Mouse (Mus musculus): ENCODE data around the gene Oip5. TPM values are rescaled to one million over a fixed set of nuclear protein-coding genes. Genes with fewer than 3 reads are reported as not detected.
"Not testable (repeated sequence)": the region's sequence is repeated elsewhere in the genome, so short reads cannot be mapped to it uniquely, and the experiment has no call there.

Gene Oip5
- polyA plus RNA-seq (2015; fragmentation: Nextera tagmentation; extraction: Ambion mirVana): 3.1 and 4.6 TPM in 2 replicates

- peak within 1 kb of the TSS; percentile 39; the same call in 1 of the 2 replicates for H3K9ac ChIP-seq
- peak; percentile 100 for ATAC-seq (replicated peaks)
- under 1% methylated on average over 55 of the region's 55 CpGs for WGBS
These were observed at the start of gene Oip5, which contains the start of gene Nusap1 for GRCm38 (mm10) chr2:119618199-119618982. Gene Oip5 (minus strand): TSS chr2:119618469. Gene Nusap1 (plus strand): TSS chr2:119618298.

DNA sequence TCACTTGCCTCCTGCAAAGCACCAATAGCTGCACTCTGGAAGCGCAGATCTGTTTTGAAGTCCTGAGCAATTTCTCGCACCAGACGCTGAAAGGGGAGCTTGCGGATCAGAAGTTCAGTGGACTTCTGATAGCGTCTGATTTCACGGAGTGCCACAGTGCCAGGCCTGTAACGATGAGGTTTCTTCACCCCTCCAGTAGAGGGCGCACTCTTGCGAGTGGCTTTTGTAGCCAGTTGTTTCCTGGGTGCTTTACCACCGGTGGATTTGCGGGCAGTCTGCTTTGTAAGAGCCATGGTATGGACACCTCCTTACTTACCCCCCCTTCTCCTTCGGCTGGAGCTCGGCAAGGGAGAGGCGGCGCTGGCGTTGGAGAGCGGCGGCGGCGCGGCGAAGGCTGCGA, 47.5 kb upstream of the Oip5 start:
- not testable (repeated sequence) for ATAC-seq (replicated peaks); H3K27me3 ChIP-seq (replicated peaks)
- 70% methylated on average over 22 of the region's 23 CpGs for WGBS

More at GRCm38 (mm10) chr2:119618199-119618982, at the start of gene Oip5, which contains the start of gene Nusap1:
- H3K4me2 ChIP-seq: peak within 1 kb of the TSS; percentile 100
- no peaks in the 10 kb centered on the region for H3K27me3 ChIP-seq (replicated peaks)
- no peaks in the 10 kb centered on the region for H3K36me3 ChIP-seq (replicated peaks)
- peak within 1 kb of the TSS; percentile 86 for H3K4me3 ChIP-seq
- no peak within 1 kb of the TSS for H3K27ac ChIP-seq
- H3K9me3 ChIP-seq: no peaks in the 10 kb centered on the region
- peaks cover 23% of the 10 kb centered on the region for H3K4me1 ChIP-seq

GRCm38 (mm10) chr2:119662220-119663182, 44.2 kb upstream of the Oip5 start, which contains the start of gene Ndufaf1:
Gene Ndufaf1 (minus strand): TSS chr2:119662827.
- ATAC-seq (replicated peaks): peak; percentile 92
- Histone ChIP-seq H3K4me3 (peak within 1 kb of the TSS; percentile 84), H3K9me3 (no peaks in the 10 kb centered on the region), H3K27ac (peak within 1 kb of the TSS; percentile 57; the same call in 1 of the 2 replicates), H3K9ac (peak within 1 kb of the TSS; percentile 81), H3K36me3 (replicated peaks) (peaks cover 3% of the 10 kb centered on the region; the same call in 1 of the 2 replicates), H3K27me3 (replicated peaks) (no peaks in the 10 kb centered on the region), H3K4me2 (peak within 1 kb of the TSS; percentile 87), H3K4me1 (peaks cover 10% of the 10 kb centered on the region)
- 1% methylated on average over 44 of the region's 44 CpGs for WGBS

More for the DNA sequence above, 47.5 kb upstream of the Oip5 start:
- H3K36me3 ChIP-seq (replicated peaks); H3K9ac ChIP-seq; H3K4me2 ChIP-seq; H3K4me1 ChIP-seq; H3K27ac ChIP-seq; H3K9me3 ChIP-seq; H3K4me3 ChIP-seq: not testable (repeated sequence)

DNA sequence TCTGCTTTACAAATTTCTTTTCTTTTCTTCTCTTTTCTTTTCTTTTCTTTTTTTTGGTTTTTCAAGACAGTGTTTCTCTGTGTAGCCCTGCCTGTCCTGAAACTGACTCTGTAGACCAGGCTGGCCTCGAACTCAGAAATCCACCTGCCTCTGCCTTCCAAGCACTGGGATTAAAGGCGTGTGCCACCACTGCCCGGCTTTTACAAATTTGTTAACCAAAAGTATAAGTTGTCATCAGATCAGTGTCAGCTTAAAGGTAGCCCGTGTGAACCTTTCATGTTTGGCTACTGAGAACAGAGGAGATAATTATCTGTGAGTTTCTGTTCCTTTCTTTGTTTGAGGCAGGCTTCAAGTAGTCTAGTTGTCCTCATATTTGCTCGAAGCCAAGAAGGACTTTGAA, 26.0 kb upstream of the Oip5 start:
- H3K4me1 ChIP-seq: no peaks in the 10 kb centered on the region
- H3K9me3 ChIP-seq: no peaks in the 10 kb centered on the region
- no peaks in the 10 kb centered on the region for H3K36me3 ChIP-seq (replicated peaks)
- H3K4me2 ChIP-seq: no peak overlapping the region
- H3K27ac ChIP-seq: no peak overlapping the region
- H3K9ac ChIP-seq: no peak overlapping the region
- no peaks in the 10 kb centered on the region for H3K27me3 ChIP-seq (replicated peaks)
- no peak overlapping the region for H3K4me3 ChIP-seq
- no peak for ATAC-seq (replicated peaks)
- 95% methylated on average over 5 of the region's 5 CpGs for WGBS

GRCm38 (mm10) chr2:119641214-119641912, 23.1 kb upstream of the Oip5 start:
- no peak overlapping the region for H3K4me3 ChIP-seq

GRCm38 (mm10) chr2:119636781-119637180, 18.5 kb upstream of the Oip5 start:
- Histone ChIP-seq H3K36me3 (replicated peaks) (no peaks in the 10 kb centered on the region), H3K4me3 (no peak overlapping the region), H3K9me3 (no peaks in the 10 kb centered on the region), H3K27me3 (replicated peaks) (no peaks in the 10 kb centered on the region), H3K9ac (no peak overlapping the region), H3K27ac (no peak overlapping the region), H3K4me2 (no peak overlapping the region), H3K4me1 (no peaks in the 10 kb centered on the region)
- 79% methylated on average over 1 of the region's 1 CpGs for whole genome bisulfite sequencing
- ATAC-seq (replicated peaks): no peak

More at GRCm38 (mm10) chr2:119641214-119641912, 23.1 kb upstream of the Oip5 start:
- no peak for ATAC-seq (replicated peaks)
- Histone ChIP-seq H3K27ac (no peak overlapping the region), H3K4me1 (no peaks in the 10 kb centered on the region), H3K36me3 (replicated peaks) (no peaks in the 10 kb centered on the region), H3K4me2 (no peak overlapping the region), H3K9ac (no peak overlapping the region), H3K9me3 (no peaks in the 10 kb centered on the region), H3K27me3 (replicated peaks) (no peaks in the 10 kb centered on the region)
- 95% methylated on average over 5 of the region's 5 CpGs for WGBS

GRCm38 (mm10) chr2:119621302-119621701, 3.0 kb upstream of the Oip5 start:
- Histone ChIP-seq H3K9me3 (no peaks in the 10 kb centered on the region), H3K4me2 (no peak overlapping the region), H3K27ac (no peak overlapping the region), H3K4me3 (no peak overlapping the region), H3K27me3 (replicated peaks) (no peaks in the 10 kb centered on the region), H3K36me3 (replicated peaks) (no peaks in the 10 kb centered on the region), H3K9ac (no peak overlapping the region), H3K4me1 (peaks cover 23% of the 10 kb centered on the region)
- WGBS: 97% methylated on average over 2 of the region's 2 CpGs
- ATAC-seq (replicated peaks): no peak

DNA sequence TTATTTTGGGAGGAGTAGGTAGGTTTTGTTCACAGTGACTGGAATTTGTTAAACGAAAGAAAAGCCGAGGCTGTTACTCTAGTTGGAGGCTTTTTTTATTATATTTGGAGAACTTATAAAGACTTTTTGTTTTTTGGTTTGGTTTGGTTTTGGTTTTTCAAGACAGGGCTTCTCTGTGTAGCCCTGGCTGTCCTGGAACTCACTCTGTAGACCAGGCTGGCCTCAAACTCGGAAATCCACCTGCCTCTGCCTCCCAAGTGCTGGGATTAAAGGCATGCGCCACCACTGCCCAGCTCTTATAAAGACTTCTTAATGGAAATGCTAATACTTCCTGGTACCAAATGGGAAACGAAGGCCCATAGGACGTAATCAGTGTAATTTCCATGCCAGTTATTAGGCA, 733 bp upstream of the Oip5 start:
- Histone ChIP-seq H3K4me1 (peaks cover 23% of the 10 kb centered on the region), H3K4me3 (peak overlapping the region; percentile 86), H3K4me2 (peak overlapping the region; percentile 100)
- not testable (repeated sequence) for H3K9me3 ChIP-seq; ATAC-seq (replicated peaks); H3K9ac ChIP-seq; H3K27ac ChIP-seq; H3K27me3 ChIP-seq (replicated peaks); H3K36me3 ChIP-seq (replicated peaks)
- 6% methylated on average over 6 of the region's 6 CpGs for WGBS

GRCm38 (mm10) chr2:119617841-119618198, 449 bp downstream of the Oip5 start:
- Histone ChIP-seq H3K9me3 (no peaks in the 10 kb centered on the region), H3K4me3 (peak overlapping the region; percentile 86), H3K4me1 (peaks cover 23% of the 10 kb centered on the region), H3K4me2 (peak overlapping the region; percentile 100), H3K9ac (peak overlapping the region; percentile 39; the same call in 1 of the 2 replicates), H3K36me3 (replicated peaks) (no peaks in the 10 kb centered on the region), H3K27me3 (replicated peaks) (no peaks in the 10 kb centered on the region), H3K27ac (no peak overlapping the region)
- WGBS: under 1% methylated on average over 13 of the region's 13 CpGs
- ATAC-seq (replicated peaks): no peak

- WGBS: 92% methylated on average over 4 of the region's 4 CpGs
- Histone ChIP-seq H3K9ac (no peak overlapping the region), H3K4me2 (no peak overlapping the region), H3K27ac (no peak overlapping the region), H3K36me3 (replicated peaks) (peaks cover 18% of the 10 kb centered on the region; the same call in 1 of the 2 replicates), H3K9me3 (no peaks in the 10 kb centered on the region), H3K4me3 (no peak overlapping the region), H3K27me3 (replicated peaks) (no peaks in the 10 kb centered on the region), H3K4me1 (peaks cover 6% of the 10 kb centered on the region; the same call in 1 of the 2 replicates)
- no peak for ATAC-seq (replicated peaks)
These were observed 11.2 kb downstream of the Oip5 start for GRCm38 (mm10) chr2:119607023-119607422.

DNA sequence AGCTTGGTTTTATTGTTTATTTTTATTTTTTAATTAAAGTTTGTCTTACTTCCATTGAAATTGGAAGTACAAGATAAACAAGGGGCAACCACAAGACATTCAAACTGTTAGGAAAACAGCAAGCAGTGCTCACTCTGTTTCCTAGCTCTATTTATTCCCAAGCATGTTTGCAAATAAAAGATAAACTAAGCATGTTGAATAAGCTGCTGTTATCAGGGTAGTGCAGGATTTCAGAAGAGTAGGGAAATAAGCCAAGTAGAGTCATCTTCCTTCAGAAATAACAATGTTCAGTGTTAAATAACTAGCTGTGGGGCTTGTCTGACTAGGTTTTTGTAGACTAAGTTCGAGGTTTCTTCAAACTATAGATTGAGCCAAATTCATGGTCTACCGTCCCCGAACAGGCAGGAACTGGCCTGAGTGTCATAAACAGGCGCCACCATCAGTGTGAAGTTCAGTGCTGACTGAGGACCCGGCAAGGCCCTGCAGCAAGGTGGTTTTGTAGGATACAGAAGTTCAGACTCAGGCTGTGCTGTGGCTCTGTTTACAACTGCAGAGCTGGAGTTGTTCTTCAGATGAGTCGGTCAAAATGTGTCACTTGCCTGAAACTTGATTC, 12.8 kb downstream of the Oip5 start:
- Histone ChIP-seq H3K4me2 (no peak overlapping the region), H3K27me3 (replicated peaks) (no peaks in the 10 kb centered on the region), H3K4me3 (no peak overlapping the region), H3K9me3 (no peaks in the 10 kb centered on the region), H3K36me3 (replicated peaks) (peaks cover 23% of the 10 kb centered on the region; the same call in 1 of the 2 replicates), H3K27ac (no peak overlapping the region), H3K9ac (no peak overlapping the region), H3K4me1 (peaks cover 13% of the 10 kb centered on the region)
- no peak for ATAC-seq (replicated peaks)
- 92% methylated on average over 6 of the region's 6 CpGs for WGBS
